Mouse (Mus musculus) lung, postnatal 25 days (tissue): ENCODE measurements around the gene Zfp276.
"Not testable (repeated sequence)": the region's sequence is repeated elsewhere in the genome, so short reads cannot be mapped to it uniquely, and the experiment has no call there.

Experiments
- DNase-seq: peaks from one replicate; pipeline ENCODE4 v3.0.0; 2022; ENCODE audit warnings: low spot score

The Zfp276 gene

DNA sequence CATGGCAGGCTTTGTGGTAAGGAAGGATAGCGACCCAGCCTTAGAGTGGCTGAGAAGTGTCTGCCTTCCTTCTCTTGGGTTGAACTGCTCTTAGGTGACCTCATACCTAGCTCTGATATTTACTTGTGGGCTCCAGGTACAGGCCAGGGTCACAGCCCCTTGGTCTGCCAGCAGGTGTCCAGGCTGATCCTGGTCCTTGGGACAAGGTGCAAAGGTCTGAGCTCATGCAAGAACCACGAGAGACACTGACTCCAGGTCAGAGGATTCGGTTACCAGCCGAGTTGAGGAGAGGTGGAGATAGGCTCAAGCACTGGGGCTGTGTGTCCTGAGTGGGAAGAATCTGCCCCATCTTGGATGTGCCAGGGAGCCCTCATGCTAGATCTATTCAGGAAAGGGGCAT is 9.6 kb upstream of the Zfp276 start:
- no peak for DNase-seq

DNA sequence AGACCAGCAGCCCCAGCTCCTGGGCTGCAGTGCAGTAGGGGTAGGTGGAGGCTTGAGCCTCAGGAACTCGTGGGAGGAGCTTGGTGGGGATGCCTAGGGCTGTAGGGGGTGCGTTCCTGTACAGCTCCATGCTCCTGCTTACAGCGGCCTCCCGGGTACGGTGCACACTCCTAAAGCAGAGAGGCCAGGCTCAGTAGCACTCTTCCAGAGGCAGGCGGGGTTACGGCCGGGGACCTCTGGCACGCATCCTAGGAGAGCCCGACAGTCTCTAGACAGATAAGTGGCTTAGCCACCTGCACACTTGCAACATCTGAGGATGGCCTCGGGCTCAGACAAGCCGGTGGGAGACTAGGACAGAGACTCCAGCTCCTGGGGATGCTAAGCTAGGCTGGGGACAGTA is 8.5 kb upstream of the Zfp276 start:
- no peak for DNase-seq

DNA sequence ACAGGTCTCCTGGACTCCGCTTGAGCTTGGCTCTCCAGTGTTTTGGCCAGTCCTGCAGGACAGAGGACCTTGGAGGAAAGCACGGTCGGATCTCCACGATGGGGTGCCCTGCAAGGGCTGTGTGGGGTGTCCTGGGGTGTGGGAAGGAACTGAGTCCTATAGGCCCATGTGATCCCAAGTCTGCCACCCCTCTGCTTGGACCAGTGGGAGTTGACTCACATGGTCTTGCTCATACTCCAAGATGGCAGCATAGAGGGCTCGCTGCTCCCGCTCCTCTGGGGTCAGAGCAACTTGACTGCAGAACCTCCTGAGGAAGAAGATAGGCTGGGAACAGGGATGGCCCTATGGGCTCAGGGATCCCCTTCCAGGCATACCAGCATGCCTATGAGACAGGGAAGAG is 6.2 kb upstream of the Zfp276 start:
- DNase-seq: no peak

DNA sequence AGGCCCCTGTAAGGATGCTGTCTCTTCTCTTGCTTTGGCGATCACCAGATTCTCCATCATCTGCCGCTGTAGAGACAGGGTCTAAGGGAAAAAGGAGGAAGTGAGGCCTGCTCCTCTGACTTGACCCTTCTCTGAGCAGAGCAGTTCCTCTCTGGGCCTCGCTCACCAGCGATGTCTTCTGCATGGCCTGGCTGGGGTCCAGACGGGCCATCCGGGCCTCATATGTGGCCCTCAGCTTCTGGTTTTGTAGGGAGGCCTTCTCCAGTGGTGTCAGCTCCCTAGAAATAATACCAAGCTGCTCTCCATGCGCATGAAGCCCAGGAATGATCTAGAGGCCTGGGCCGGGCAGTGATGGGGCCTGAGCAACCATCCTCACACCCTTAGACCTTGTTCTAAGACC is 5.4 kb upstream of the Zfp276 start:
- DNase-seq: no peak

DNA sequence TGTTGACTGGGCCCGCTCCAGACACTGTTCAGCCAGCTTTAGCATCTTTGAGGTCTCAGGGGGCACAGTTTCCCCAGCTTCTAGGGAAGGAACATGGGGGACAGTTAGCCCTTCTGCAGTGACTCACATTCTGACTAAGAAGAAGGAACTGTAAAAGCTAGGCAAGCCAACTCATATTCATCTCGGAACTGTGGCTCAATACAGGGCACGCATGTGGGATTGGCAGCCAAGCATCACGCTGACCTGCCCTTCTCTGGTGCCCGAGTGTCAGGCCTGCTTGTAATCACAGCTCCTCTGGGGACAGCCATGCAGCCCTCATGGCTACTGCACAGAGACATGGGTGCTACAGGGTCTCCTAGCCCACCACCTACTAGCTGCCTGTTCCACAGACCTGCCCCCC is 3.1 kb upstream of the Zfp276 start:
- DNase-seq: no peak

DNA sequence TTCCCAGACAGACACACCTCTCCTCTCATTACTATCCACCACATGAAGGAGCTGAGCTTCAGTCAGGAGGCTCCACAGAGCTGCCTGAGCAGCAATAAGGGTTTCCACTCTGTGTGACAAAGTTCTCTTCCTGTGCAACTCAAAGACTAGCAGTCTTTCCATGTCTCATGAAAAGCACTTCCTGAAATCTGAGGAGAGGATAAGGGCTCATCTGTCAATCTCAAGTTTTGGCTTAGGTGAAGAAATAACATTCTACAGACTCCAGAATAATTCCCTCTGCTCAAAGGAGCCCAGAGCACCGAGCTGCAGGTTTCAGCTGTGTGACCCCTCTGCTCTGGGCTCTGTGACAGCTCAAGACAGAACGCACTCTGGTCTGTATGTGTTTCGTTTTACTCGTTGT is 1.1 kb upstream of the Zfp276 start:
- no peak for DNase-seq

DNA sequence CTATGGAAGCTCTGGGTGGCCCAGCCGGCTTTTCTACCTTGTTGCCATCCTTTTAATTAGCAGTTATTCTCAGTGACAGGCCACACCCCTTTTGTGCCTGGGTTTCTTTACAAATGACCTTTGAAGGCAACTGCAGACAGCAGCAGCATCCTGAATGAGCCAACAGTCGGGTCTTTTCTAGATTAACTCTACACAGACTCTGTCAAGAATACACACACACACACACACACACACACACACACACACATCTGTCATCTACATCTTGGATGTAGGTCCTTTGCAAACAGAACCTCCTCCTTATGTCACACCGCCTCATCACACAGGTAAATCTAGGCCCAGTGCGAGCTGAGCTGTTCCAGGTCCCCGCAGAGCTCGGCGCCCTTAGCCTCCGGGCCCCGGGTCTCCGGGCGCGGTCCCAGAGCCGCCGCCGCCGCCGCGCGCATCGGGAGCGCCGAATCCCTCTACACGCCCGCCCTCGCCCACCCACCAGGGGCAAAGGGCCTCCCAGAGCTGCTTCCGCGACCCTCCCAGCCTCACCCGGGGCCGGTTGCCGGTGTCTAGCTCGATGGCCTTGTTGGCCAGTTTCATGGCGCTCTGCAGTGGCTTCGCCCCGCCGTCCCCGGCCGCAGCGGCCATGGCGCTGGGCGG is 420 bp upstream of the Zfp276 start:
- DNase-seq: no peak

DNA sequence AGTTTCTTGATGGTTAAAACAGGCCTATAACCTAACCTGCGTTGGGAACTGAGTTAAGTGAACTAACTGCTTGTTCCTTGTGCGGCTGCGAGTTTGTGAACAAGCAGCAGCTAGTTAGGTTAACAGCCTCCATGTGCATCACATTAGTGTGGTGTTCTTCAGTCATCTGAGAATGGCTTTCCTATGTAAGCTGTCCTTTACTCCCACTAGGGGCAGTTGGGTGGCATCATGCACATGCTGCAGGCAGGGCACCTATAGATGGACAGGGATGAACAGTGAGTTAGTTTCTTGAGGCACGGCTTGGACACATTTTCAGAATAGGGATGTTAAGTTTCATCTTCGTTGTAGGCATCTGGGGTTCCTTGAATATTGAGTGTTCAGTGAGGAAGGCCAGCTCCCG is 1.2 kb downstream of the Zfp276 start:
- DNase-seq: no peak

DNA sequence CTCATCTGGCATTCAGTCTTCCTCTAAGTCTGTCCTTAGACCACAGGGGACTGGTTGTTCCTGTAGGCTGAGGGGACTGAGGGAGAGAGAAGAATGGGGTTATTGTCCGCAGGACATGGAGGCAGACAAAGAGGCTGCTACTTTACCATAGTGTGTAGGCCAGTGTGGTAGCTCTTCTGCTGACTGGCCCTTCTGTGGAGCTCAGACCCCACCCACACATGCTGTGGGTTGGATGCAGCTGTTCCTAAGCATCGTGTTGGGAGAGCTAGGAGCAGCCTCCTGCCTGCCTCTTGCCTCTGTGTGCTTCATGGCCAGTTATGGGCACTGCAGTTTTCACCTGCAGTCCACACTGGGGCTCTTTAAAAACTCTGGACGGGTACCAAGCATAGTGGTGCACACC is 3.1 kb downstream of the Zfp276 start:
- DNase-seq: no peak

DNA sequence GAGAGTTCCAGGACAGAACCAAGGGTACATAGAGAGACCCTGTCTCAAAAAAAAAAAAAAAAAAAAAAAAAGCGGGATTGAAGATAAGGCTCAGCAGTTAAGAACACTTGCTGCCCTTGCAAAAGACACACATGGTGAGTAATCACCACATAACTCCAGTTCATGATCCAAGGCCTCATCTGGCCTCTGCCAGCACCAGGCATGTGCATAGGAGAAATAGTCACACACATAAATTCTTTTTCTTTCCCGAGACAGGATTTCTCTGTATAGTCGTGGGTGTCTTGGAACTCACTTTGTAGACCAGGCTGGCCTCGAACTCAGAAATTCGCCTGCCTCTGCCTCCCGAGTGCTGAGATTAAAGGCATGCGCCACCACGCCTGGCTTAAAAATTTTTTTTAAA is 3.6 kb downstream of the Zfp276 start:
- DNase-seq: not testable (repeated sequence)

DNA sequence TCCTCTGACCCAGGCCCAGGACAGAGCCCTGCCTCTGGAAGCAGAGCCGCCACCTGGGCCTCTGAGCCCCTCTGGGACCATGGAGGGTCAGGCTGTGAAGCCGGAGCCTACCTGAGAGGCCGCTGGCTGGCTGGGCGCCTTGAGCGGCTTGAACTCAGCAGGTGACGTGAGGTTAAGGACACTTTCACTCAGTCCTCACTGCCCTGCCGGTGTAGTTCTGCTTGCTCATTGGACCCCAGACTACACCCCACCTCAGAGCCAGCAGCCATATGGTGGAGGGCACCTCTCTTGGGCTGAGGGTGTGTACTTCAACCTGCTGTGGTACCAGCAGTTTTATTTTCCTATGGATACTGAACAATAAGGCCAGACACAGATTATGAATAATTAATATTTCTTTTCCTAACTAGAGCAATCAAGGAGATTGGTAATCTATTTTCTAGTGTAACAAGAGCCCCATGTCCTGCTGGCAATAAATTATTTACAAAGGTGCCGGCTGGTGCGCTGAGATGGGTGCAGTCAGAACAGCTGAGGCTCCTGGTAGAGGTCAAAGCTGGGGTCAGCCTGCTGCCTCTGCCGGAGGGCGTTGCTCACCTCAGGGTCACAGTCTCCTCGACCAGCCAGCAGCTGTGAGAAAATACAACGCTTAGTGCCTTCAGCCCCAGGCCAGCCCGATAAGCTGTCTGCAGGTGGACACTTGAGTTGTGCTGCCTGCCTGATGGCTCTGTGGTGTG is 14.1 kb downstream of the Zfp276 start:
- DNase-seq: no peak

DNA sequence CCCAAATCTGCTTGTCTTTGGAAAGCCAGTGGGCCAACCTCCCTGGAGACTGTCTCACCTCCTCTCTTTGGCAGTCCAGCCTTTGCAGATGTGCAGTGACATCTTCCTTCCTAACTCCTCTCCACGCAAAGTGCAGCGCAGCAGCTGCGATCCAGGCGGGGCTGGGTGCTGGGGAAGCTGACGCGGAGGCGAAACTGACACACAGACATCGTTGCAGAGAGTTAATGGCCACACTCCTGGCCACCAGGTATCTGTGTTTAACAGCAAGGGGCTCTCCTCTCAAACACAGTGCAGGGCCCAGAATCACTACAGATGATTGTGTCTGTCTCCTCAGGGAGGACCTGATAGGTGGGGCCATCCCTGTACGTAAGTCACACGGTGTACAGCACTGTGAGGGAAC is 17.2 kb downstream of the Zfp276 start:
- DNase-seq: no peak

DNA sequence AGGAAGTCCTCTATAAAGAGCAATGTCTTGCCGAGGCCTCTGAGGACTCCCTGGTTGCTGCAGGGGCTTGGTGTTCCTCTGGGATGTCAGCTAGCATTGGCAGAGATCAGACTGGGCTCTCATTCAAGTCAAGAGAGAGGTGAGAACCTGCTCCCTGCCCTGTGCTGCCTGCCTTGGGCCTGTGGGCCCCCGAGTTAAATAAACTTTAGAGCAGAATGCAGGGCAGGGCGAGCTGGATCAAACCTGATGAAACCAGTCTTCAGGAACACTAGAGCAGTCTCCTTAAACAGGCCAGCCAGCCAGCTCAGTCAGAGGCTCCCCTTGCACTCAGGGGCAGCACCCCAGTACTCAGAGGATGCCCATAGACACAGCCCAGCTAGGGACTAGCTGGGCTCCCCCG is 17.9 kb downstream of the Zfp276 start:
- DNase-seq: no peak

DNA sequence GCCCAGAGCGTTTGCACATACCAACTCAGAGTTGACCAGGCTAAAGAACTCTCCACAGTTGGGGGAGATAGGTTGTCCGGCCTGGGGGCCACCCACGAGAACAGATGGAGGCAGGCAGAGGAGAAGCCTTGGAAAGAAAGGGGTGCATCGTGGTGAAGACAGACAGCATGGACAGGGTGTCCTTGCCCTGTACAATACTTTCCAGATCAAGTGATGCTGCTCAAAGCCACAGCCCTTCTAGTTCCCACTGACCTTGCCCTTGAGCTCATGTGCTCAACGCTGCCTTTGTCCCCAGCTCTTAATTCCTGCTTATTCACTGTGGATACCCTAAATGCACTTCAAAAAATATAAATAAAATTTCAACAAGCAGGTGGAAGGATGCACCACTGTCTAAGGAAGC is 20.5 kb downstream of the Zfp276 start:
- no peak for DNase-seq

DNA sequence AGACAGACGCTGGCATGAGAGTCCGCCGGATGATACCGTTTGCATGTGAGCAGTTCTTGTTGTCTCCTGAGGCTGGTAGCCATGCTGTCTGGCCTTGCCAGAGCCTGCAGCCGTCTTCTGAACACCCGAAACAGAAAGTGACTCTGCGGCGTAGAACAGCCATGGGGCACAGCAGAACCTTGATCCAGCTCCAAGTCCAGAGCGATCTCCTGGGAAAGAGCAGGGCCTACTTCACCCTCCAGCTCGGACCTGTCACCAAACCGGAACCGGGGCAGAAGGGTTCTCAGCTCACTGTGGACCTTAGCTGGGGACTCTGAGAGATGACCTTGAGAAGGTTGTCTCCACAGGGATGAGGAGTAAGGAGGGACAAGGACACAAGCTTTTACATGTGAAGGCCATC is 21.1 kb downstream of the Zfp276 start:
- DNase-seq: no peak

DNA sequence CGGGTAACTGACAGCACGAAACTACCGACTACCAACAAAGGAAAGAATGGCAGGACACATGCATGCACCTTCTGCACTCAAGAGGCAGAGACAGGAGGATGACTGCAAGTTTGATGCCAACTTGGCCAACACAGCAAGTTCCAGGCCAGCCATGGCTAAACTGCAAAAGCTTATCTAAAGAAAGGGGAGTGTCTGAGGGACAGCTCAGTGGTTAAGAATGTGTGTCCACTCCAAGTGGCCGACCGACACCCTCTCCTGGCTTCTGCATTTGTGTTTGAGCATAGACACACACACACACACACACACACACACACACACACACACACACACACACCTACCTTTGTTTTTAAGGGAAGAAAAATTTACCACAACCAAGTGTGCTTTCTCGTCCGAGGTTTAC is 24.4 kb downstream of the Zfp276 start:
- DNase-seq: no peak

DNA sequence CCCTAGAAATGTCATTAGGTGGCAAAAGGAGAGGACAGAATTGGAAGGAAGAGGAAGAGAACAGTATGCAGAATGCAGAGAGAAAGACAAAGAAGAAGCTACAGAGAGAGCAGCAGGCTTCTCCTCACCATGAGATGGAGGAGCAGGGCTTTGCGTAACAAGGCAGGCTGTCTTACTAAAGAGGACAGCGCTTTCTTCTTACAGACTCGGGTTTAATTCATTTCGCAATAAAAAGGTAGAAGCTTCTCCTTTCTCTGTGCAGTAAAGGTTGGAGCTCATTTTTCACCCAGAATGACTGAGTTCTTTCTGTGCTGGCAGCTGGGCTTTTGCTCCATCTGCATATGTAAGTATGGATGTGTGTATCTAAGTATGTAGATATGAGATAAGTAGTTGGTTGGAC is 25.8 kb downstream of the Zfp276 start:
- no peak for DNase-seq

DNA sequence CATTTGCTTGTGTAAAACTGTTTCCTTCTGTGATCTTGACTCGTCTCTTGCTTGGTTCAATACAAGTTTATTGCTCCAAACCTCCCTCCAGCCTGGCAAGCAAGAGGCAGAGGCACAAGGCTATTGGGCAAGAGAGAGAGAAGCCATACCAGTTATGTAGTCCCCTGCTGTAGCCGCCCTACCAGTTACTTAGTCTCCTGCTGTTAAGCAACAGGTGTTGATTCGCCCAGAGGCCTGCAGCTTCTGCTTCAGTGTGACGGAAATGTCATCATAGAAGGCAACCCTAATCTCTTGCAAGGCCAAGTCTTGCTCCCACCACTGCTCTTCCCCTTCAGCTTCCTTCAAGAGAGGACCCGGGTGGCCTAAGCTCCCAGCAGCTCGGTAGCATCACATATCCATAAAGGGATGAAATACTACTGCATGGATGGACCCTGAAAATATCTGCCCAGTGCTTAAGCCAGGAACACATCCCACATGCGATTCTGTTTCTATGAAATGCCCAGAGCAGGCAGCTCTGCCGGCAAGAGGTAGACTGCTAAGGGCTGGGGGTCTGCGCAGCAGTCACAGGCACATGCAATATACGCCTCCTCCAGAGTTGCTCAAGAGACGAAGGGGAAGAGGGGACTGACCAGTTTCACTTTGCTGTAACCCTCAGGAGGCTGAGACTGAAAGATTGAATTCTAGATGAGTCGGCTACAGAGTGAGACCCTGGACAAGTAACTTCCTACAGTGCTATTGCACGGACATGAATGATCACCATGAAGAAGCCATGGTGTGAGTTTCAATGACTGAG is 26.5 kb downstream of the Zfp276 start:
- DNase-seq: peak; percentile 23

DNA sequence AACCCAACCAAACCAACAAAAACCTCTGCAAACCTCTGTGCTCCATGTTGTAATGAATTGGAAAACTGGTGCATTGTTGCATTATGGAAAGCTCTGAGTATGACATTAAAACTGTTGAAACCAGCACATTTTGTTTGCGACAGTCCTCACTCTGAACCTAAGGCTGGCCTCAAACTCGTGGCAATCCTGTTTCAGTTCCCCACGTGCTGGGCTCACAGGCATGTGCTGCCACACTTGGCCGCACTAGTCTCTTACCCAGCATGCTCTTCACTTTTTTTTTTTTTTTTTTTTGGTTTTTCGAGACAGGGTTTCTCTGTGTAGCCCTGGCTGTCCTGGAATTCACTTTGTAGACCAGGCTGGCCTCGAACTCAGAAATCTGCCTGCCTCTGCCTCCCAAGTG is 29.0 kb downstream of the Zfp276 start:
- DNase-seq: not testable (repeated sequence)

DNA sequence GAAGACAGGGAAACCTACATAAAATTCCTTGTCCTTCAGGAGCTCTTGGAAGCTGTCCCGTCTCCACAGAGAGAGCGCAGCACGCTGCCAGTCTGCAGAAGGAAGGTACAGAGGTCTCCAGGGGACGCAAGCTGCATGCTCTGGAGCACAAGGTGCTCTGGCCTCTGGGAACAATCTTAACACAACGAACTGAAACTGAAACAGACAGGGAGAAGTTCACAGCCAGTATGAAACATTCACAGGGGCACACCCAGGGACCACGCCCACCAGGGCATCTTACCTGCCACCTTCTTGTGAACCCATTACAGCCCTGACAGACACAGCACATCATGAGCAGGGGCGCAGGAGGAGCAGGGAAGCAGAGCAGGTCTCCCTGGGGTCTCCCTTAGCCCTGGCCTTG is 30.0 kb downstream of the Zfp276 start:
- DNase-seq: peak; percentile 18

DNA sequence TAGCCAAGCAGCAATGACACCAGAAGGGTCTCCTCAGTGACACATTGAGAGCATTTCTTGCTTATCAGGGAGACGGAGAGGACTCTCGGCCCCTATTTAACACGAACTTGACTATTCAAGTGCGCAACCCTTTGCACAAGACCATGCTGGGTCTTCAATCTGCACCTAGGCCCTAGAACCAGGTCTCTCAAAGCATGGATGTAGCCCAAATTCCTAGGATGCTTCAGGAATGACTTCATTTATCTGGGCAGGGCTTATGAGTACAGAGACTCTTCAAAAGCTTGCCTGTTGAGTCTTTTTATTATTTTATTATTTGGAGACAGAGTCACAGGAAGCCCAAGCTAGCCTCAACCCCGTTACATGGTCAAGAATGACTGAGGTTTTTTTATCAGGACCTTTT is 30.5 kb downstream of the Zfp276 start:
- DNase-seq: peak; percentile 16

DNA sequence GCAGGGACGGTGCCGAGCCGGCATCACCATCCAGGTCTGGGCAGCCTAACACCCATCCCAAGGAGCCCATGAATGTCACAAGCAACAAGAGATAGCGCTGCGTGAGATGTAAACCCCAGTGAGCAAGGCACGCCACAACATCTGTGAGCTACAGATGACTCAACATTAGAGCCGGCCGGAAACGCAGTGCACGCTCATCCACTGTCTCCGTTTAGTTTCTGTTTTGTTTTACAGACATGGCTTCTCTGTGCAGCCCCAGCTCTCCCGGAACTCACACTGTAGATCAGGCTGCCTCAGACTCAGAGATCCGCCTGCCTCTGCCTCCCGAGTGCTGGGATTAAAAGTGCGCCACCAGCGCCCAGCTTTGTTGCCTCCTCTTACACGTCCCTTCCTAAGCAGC is 33.4 kb downstream of the Zfp276 start:
- DNase-seq: no peak

DNA sequence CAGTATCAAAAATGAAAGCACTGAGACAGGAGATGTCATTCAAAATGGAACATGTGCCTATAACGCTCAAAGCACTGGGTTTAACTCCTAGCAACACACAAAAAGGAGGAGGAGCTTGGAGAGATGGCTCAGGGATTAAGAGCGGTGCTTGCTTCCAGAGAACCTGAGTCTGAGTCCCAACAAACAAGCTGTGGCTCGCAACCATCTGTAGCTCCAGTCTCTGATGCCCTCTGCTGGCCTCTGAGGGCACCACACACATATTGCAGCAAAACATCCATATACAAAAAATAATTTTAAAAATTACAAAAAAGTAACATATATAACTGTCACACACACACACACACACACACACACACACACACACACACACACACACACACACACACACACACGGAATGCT is 36.2 kb downstream of the Zfp276 start:
- DNase-seq: no peak
